Mouse (Mus musculus) stomach, embryonic 14.5 days (tissue): Measurements from ENCODE around the gene Sec24b. TPM values are rescaled to one million over a fixed set of nuclear protein-coding genes. Genes with fewer than 3 reads are reported as not detected.

ENCODE experiments used
- ATAC-seq: fragments of 200-750 bp; cut with Nextera tagmentation; 2 replicates; pipeline ENCODE4 v1.8.0; 2017; ENCODE audit warnings: low read depth, moderate TSS enrichment; ENCODE audit not compliant: insufficient number of reproducible peaks, insufficient read depth, low FRiP score
- H3K27ac ChIP-seq: fragments of 300-500 bp; sonication (generic); 2 replicates; pipeline ENCODE4 v1.5.1; 2014; ENCODE audit warnings: mild to moderate bottlenecking, low read length, moderate library complexity, mixed read lengths
- H3K27me3 ChIP-seq: fragments of 300-500 bp; sonication (generic); 2 replicates; pipeline ENCODE4 v1.6.1; 2014; ENCODE audit warnings: low read length, control low read depth, mixed read lengths; ENCODE audit not compliant: control insufficient read depth, insufficient read depth
- H3K36me3 ChIP-seq: fragments of 300-500 bp; sonication (generic); 2 replicates; pipeline ENCODE4 v1.6.1; 2014; ENCODE audit warnings: mild to moderate bottlenecking, control low read depth, low read length, moderate library complexity, mixed read lengths; ENCODE audit not compliant: control insufficient read depth, insufficient read depth
- H3K4me1 ChIP-seq: fragments of 300-500 bp; sonication (generic); 2 replicates; pipeline ENCODE4 v1.6.1; 2014; ENCODE audit warnings: low read length, control low read depth, mixed read lengths; ENCODE audit not compliant: control insufficient read depth, insufficient read depth
- H3K4me2 ChIP-seq: fragments of 300-500 bp; sonication (generic); replicated peaks from 2 replicates; pipeline ENCODE4 v1.6.1; 2014; ENCODE audit warnings: low read depth, low read length, control low read depth
- H3K4me3 ChIP-seq: fragments of 300-500 bp; sonication (generic); 2 replicates; pipeline ENCODE4 v1.5.1; 2014; ENCODE audit warnings: low read depth, low read length, control low read depth
- H3K9ac ChIP-seq: fragments of 300-500 bp; sonication (generic); replicated peaks from 2 replicates; pipeline ENCODE4 v1.6.1; 2014; ENCODE audit warnings: low read depth, mild to moderate bottlenecking, control low read depth, low read length, moderate library complexity, mixed read lengths
- H3K9me3 ChIP-seq: fragments of 300-500 bp; sonication (generic); 2 replicates; pipeline ENCODE4 v1.6.1; 2016; ENCODE audit warnings: low read depth, low read length, control low read depth; ENCODE audit not compliant: control insufficient read depth
- WGBS: fragments of 180-500 bp; shearing (Covaris S2); extraction: QIAGEN DNeasy Blood & Tissue Kit; methylation state at CpG from one replicate; pipeline ENCODE4 v1.1.7; 2014; 5-methylcytosine and 5-hydroxymethylcytosine counted together
- polyA plus RNA-seq: library from polyadenylated mRNA; unstranded; fragments of >200 nt; fragmentation: Nextera tagmentation; extraction: Ambion mirVana; gene quantifications from 2 replicates; pipeline ENCODE4 v1.2.1, GENCODE M21; 2014

The Sec24b gene
- polyA plus RNA-seq = 36.8 and 37.1 TPM in 2 replicates

GRCm38 (mm10) chr3:130061281-130061680, at the start of gene Sec24b:
TSS of gene Sec24b (minus strand) at chr3:130061553.
- H3K4me3 ChIP-seq = peak within 1 kb of the TSS; percentile 90
- peak within 1 kb of the TSS; percentile 97 for H3K9ac ChIP-seq
- H3K4me1 ChIP-seq = peaks cover 15% of the 10 kb centered on the region
- no peaks in the 10 kb centered on the region for H3K36me3 ChIP-seq
- ATAC-seq = no peak
- 8% methylated on average over 12 of the region's 12 CpGs for WGBS
- H3K9me3 ChIP-seq = no peaks in the 10 kb centered on the region
- H3K4me2 ChIP-seq = peak within 1 kb of the TSS; percentile 73
- peak within 1 kb of the TSS; percentile 98 for H3K27ac ChIP-seq
- no peaks in the 10 kb centered on the region for H3K27me3 ChIP-seq

- H3K4me2 ChIP-seq = no peak overlapping the region
- H3K9me3 ChIP-seq = no peaks in the 10 kb centered on the region; the same call in 1 of the 2 replicates
- ATAC-seq = no peak
- H3K36me3 ChIP-seq = no peaks in the 10 kb centered on the region
- H3K4me1 ChIP-seq = no peaks in the 10 kb centered on the region
- no peak overlapping the region for H3K27ac ChIP-seq
- no peaks in the 10 kb centered on the region for H3K27me3 ChIP-seq
- 59% methylated on average over 9 of the region's 9 CpGs for WGBS
- H3K9ac ChIP-seq = no peak overlapping the region
- H3K4me3 ChIP-seq = no peak overlapping the region
Observed at GRCm38 (mm10) chr3:130104471-130104870, 43.1 kb upstream of the Sec24b start.

- 77% methylated on average over 8 of the region's 8 CpGs for WGBS
- H3K27me3 ChIP-seq = no peaks in the 10 kb centered on the region
- H3K9ac ChIP-seq = no peak overlapping the region
- no peak for ATAC-seq
- no peaks in the 10 kb centered on the region; the same call in 1 of the 2 replicates for H3K9me3 ChIP-seq
- no peak overlapping the region for H3K27ac ChIP-seq
- no peak overlapping the region for H3K4me3 ChIP-seq
- H3K4me2 ChIP-seq = no peak overlapping the region
- H3K36me3 ChIP-seq = no peaks in the 10 kb centered on the region
- no peaks in the 10 kb centered on the region for H3K4me1 ChIP-seq
Observed at GRCm38 (mm10) chr3:130103486-130103885, 42.1 kb upstream of the Sec24b start.

- no peaks in the 10 kb centered on the region for H3K4me1 ChIP-seq
- H3K9me3 ChIP-seq = no peaks in the 10 kb centered on the region
- no peaks in the 10 kb centered on the region for H3K27me3 ChIP-seq
- H3K9ac ChIP-seq = no peak overlapping the region
- H3K4me3 ChIP-seq = no peak overlapping the region
- WGBS = 36% methylated on average over 5 of the region's 5 CpGs
- ATAC-seq = no peak
- H3K27ac ChIP-seq = no peak overlapping the region
- no peaks in the 10 kb centered on the region for H3K36me3 ChIP-seq
- no peak overlapping the region for H3K4me2 ChIP-seq
Observed at GRCm38 (mm10) chr3:130095160-130095781, 33.9 kb upstream of the Sec24b start.

- Histone ChIP-seq H3K9ac (no peak overlapping the region), H3K9me3 (no peaks in the 10 kb centered on the region), H3K36me3 (no peaks in the 10 kb centered on the region), H3K27me3 (no peaks in the 10 kb centered on the region), H3K4me1 (no peaks in the 10 kb centered on the region), H3K4me3 (no peak overlapping the region), H3K27ac (no peak overlapping the region), H3K4me2 (no peak overlapping the region)
- ATAC-seq = no peak
- 73% methylated on average over 5 of the region's 5 CpGs for WGBS
Observed at GRCm38 (mm10) chr3:130094125-130094704, 32.9 kb upstream of the Sec24b start.

- no peaks in the 10 kb centered on the region for H3K9me3 ChIP-seq
- no peaks in the 10 kb centered on the region for H3K4me1 ChIP-seq
- no peaks in the 10 kb centered on the region for H3K27me3 ChIP-seq
- 82% methylated on average over 9 of the region's 9 CpGs for WGBS
- no peak overlapping the region for H3K4me2 ChIP-seq
- no peak overlapping the region for H3K27ac ChIP-seq
- ATAC-seq = no peak
- H3K9ac ChIP-seq = no peak overlapping the region
- H3K4me3 ChIP-seq = no peak overlapping the region
- H3K36me3 ChIP-seq = no peaks in the 10 kb centered on the region
Observed at GRCm38 (mm10) chr3:130090460-130090859, 29.1 kb upstream of the Sec24b start.

- no peak overlapping the region for H3K4me3 ChIP-seq
- H3K36me3 ChIP-seq = no peaks in the 10 kb centered on the region
- no peak overlapping the region for H3K27ac ChIP-seq
- no peak overlapping the region for H3K4me2 ChIP-seq
- H3K4me1 ChIP-seq = no peaks in the 10 kb centered on the region
- WGBS = 90% methylated on average over 9 of the region's 9 CpGs
- no peak for ATAC-seq
- no peak overlapping the region for H3K9ac ChIP-seq
- no peaks in the 10 kb centered on the region for H3K27me3 ChIP-seq
- H3K9me3 ChIP-seq = no peaks in the 10 kb centered on the region
Observed at GRCm38 (mm10) chr3:130088654-130089053, 27.3 kb upstream of the Sec24b start.

GRCm38 (mm10) chr3:130087466-130087865, 26.1 kb upstream of the Sec24b start:
- H3K9me3 ChIP-seq = no peaks in the 10 kb centered on the region
- no peak overlapping the region for H3K27ac ChIP-seq
- no peak overlapping the region for H3K4me2 ChIP-seq
- no peak overlapping the region for H3K4me3 ChIP-seq
- 81% methylated on average over 9 of the region's 9 CpGs for WGBS
- H3K36me3 ChIP-seq = no peaks in the 10 kb centered on the region
- no peaks in the 10 kb centered on the region for H3K4me1 ChIP-seq
- no peaks in the 10 kb centered on the region for H3K27me3 ChIP-seq
- ATAC-seq = no peak
- no peak overlapping the region for H3K9ac ChIP-seq
